Mouse (Mus musculus) limb, embryonic 10.5 days (tissue): ENCODE data around the gene Haus4. TPM values are rescaled to one million over a fixed set of nuclear protein-coding genes. Genes with fewer than 3 reads are reported as not detected.

ENCODE experiments used
- DNase-seq: peaks from one replicate; pipeline ENCODE4 v3.0.0-alpha.2; 2017; ENCODE audit warnings: low spot score
- H3K27ac ChIP-seq: fragments of 300-500 bp; sonication (generic); 2 replicates; pipeline ENCODE4 v1.5.1; 2016; ENCODE audit warnings: mild to moderate bottlenecking
- H3K27me3 ChIP-seq: fragments of 300-500 bp; sonication (generic); 2 replicates; pipeline ENCODE4 v1.6.1; 2016; ENCODE audit warnings: low read depth, mild to moderate bottlenecking; ENCODE audit not compliant: poor library complexity, severe bottlenecking
- H3K36me3 ChIP-seq: fragments of 300-500 bp; sonication (generic); 2 replicates; pipeline ENCODE4 v1.6.1; 2016; ENCODE audit warnings: mild to moderate bottlenecking, moderate library complexity
- H3K4me1 ChIP-seq: fragments of 300-500 bp; sonication (generic); 2 replicates; pipeline ENCODE4 v1.6.1; 2016
- H3K4me3 ChIP-seq: fragments of 300-500 bp; sonication (generic); 2 replicates; pipeline ENCODE4 v1.5.1; 2016; ENCODE audit warnings: mild to moderate bottlenecking, moderate library complexity
- H3K9me3 ChIP-seq: fragments of 300-500 bp; sonication (generic); replicated peaks from 2 replicates; pipeline ENCODE4 v1.6.1; 2016; ENCODE audit warnings: mild to moderate bottlenecking
- WGBS: fragments of 180-500 bp; shearing (Covaris S2); methylation state at CpG from one replicate; pipeline ENCODE4 v1.1.7; 2016; 5-methylcytosine and 5-hydroxymethylcytosine counted together
- polyA plus RNA-seq: library from polyadenylated mRNA; unstranded; fragments of >200 nt; fragmentation: Nextera tagmentation; extraction: Ambion mirVana; gene quantifications from 2 replicates; pipeline ENCODE4 v1.2.1, GENCODE M21; 2016

Haus4 gene
- polyA plus RNA-seq, 1 experiment from 2014 or later = 57.5 TPM

DNA sequence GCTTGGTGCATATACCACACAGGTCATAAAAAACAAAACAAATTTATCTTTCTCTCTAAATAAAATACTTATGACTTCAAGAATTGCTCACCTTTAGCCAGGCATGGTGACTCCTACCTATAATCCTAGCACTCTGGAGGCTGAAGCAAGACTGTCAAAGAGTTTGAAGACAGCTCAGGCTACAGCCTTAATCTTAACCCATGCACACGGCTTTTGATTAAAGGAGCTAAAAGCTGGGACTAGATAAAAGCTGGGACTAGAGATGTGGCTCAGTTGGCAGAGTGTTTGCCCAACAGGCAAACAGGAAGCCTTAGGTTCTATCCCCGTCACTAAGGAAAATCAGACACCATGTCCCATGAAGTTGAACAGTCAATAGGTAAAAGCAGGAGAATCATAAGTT, 51.3 kb downstream of the Haus4 start:
- 85% methylated on average over 2 of the region's 2 CpGs for WGBS
- no peaks in the 10 kb centered on the region for H3K9me3 ChIP-seq
- no peak overlapping the region for H3K4me3 ChIP-seq
- H3K27ac ChIP-seq = no peak overlapping the region
- H3K4me1 ChIP-seq = no peaks in the 10 kb centered on the region
- no peaks in the 10 kb centered on the region for H3K27me3 ChIP-seq
- peaks cover 25% of the 10 kb centered on the region for H3K36me3 ChIP-seq
- no peak for DNase-seq

- WGBS = 73% methylated on average over 2 of the region's 2 CpGs
- no peaks in the 10 kb centered on the region for H3K9me3 ChIP-seq
- no peak for DNase-seq
These were observed 53.1 kb downstream of the Haus4 start for GRCm38 (mm10) chr14:54501365-54501764.

GRCm38 (mm10) chr14:54499330-54499729, 55.1 kb downstream of the Haus4 start:
- no peak overlapping the region for H3K4me3 ChIP-seq
- no peak for DNase-seq
- no peak overlapping the region for H3K27ac ChIP-seq
- no peaks in the 10 kb centered on the region for H3K36me3 ChIP-seq
- H3K4me1 ChIP-seq = no peaks in the 10 kb centered on the region
- whole genome bisulfite sequencing = 92% methylated on average over 2 of the region's 2 CpGs
- no peaks in the 10 kb centered on the region for H3K27me3 ChIP-seq
- H3K9me3 ChIP-seq = no peaks in the 10 kb centered on the region

More at GRCm38 (mm10) chr14:54501365-54501764, 53.1 kb downstream of the Haus4 start:
- H3K27ac ChIP-seq = no peak overlapping the region
- peaks cover 8% of the 10 kb centered on the region for H3K36me3 ChIP-seq
- H3K4me3 ChIP-seq = no peak overlapping the region
- no peaks in the 10 kb centered on the region for H3K4me1 ChIP-seq
- H3K27me3 ChIP-seq = no peaks in the 10 kb centered on the region

GRCm38 (mm10) chr14:54496706-54497105, 57.7 kb downstream of the Haus4 start:
- no peaks in the 10 kb centered on the region for H3K4me1 ChIP-seq
- no peak overlapping the region for H3K27ac ChIP-seq
- H3K27me3 ChIP-seq = no peaks in the 10 kb centered on the region
- 85% methylated on average over 14 of the region's 14 CpGs for WGBS
- H3K36me3 ChIP-seq = no peaks in the 10 kb centered on the region
- no peaks in the 10 kb centered on the region for H3K9me3 ChIP-seq
- H3K4me3 ChIP-seq = no peak overlapping the region
- no peak for DNase-seq

- Histone ChIP-seq H3K36me3 (no peaks in the 10 kb centered on the region), H3K27me3 (no peaks in the 10 kb centered on the region), H3K9me3 (no peaks in the 10 kb centered on the region), H3K27ac (no peak overlapping the region), H3K4me3 (no peak overlapping the region), H3K4me1 (no peaks in the 10 kb centered on the region)
- peak; percentile 76 for DNase-seq
- 0% methylated on average over 3 of the region's 3 CpGs for WGBS
These were observed 60.2 kb downstream of the Haus4 start for GRCm38 (mm10) chr14:54494234-54494633.

DNA sequence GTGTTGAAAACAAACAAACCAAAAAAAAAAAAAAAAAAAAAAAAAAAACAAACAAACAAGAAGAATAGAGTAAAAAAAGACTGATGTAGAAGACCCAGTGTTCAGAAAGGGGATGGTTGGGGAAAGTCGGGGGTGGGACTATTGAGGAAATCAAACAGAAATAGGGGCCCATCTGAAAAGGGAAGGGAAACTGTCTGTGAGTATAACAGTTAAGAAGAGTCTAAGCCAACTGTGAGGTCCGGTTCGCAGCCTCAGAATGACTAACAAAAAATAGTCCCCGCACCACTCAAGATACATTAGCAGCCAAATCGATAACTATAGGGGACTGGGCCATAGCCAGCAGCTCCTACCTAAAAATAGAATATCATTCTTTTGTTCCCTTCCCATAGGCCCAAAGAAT, 61.2 kb downstream of the Haus4 start:
- Histone ChIP-seq H3K27me3 (no peaks in the 10 kb centered on the region), H3K4me3 (no peak overlapping the region), H3K9me3 (no peaks in the 10 kb centered on the region), H3K27ac (no peak overlapping the region), H3K36me3 (no peaks in the 10 kb centered on the region), H3K4me1 (no peaks in the 10 kb centered on the region)
- DNase-seq = no peak
- WGBS = 95% methylated on average over 5 of the region's 5 CpGs

- no peaks in the 10 kb centered on the region for H3K36me3 ChIP-seq
- H3K27me3 ChIP-seq = no peaks in the 10 kb centered on the region
- H3K4me3 ChIP-seq = no peak overlapping the region
- DNase-seq = peak; percentile 28
- no peaks in the 10 kb centered on the region for H3K4me1 ChIP-seq
- 65% methylated on average over 18 of the region's 18 CpGs for whole genome bisulfite sequencing
- no peaks in the 10 kb centered on the region for H3K9me3 ChIP-seq
- no peak overlapping the region for H3K27ac ChIP-seq
These were observed 61.9 kb downstream of the Haus4 start for GRCm38 (mm10) chr14:54492345-54493131.

Other genes with a start within 250 kb of the Haus4 start
- 60.5 and 63.1 TPM in 2 replicates for gene Oxa1l, start 193.8 kb downstream of the Haus4 start, polyA plus RNA-seq
- gene Slc7a7, start 136.8 kb downstream of the Haus4 start, polyA plus RNA-seq = 2.3 and 3.1 TPM in 2 replicates
- 198 and 219 TPM in 2 replicates for gene Mrpl52, start 127.7 kb downstream of the Haus4 start, polyA plus RNA-seq
- gene Mmp14, start 123.0 kb downstream of the Haus4 start, polyA plus RNA-seq = 68.3 and 84.7 TPM in 2 replicates
- 23.9 and 24.4 TPM in 2 replicates for gene Lrp10, start 90.5 kb downstream of the Haus4 start, polyA plus RNA-seq
- gene Rem2, start 78.5 kb downstream of the Haus4 start, polyA plus RNA-seq = 3.6 and 5.3 TPM in 2 replicates
- gene Prmt5, start 37.1 kb downstream of the Haus4 start, polyA plus RNA-seq = 131 and 156 TPM in 2 replicates
- gene Ajuba, start 22.9 kb upstream of the Haus4 start, polyA plus RNA-seq = 70.1 and 75.3 TPM in 2 replicates
- gene 4931414P19Rik, start 51.4 kb upstream of the Haus4 start, polyA plus RNA-seq = 11.1 and 13.5 TPM in 2 replicates
- gene Psmb5, start 63.4 kb upstream of the Haus4 start, polyA plus RNA-seq = 508 and 553 TPM in 2 replicates
- gene Psmb11, start 66.8 kb upstream of the Haus4 start, polyA plus RNA-seq = 0.13 and 0.14 TPM in 2 replicates
- gene Gm17606, start 86.3 kb upstream of the Haus4 start, polyA plus RNA-seq = not detected in 2 replicates
- gene Cdh24, start 86.7 kb upstream of the Haus4 start, polyA plus RNA-seq = 7.1 and 8.1 TPM in 2 replicates
- gene 1700123O20Rik, start 131.6 kb upstream of the Haus4 start, polyA plus RNA-seq = 112 and 116 TPM in 2 replicates
- gene Acin1, start 132.3 kb upstream of the Haus4 start, polyA plus RNA-seq = 142 and 144 TPM in 2 replicates
- 0.10 and 0.16 TPM in 2 replicates for gene Gm29776, start 144.2 kb upstream of the Haus4 start, polyA plus RNA-seq
- not detected in 2 replicates for gene Cebpe, start 157.6 kb upstream of the Haus4 start, polyA plus RNA-seq
- gene Slc7a8, start 227.3 kb upstream of the Haus4 start, polyA plus RNA-seq = 0.50 and 0.77 TPM in 2 replicates